Mouse (Mus musculus): ENCODE results near the gene Nid1.
"Not testable (repeated sequence)": the region's sequence is repeated elsewhere in the genome, so short reads cannot be mapped to it uniquely, and the experiment has no call there.

Nid1 gene

DNA sequence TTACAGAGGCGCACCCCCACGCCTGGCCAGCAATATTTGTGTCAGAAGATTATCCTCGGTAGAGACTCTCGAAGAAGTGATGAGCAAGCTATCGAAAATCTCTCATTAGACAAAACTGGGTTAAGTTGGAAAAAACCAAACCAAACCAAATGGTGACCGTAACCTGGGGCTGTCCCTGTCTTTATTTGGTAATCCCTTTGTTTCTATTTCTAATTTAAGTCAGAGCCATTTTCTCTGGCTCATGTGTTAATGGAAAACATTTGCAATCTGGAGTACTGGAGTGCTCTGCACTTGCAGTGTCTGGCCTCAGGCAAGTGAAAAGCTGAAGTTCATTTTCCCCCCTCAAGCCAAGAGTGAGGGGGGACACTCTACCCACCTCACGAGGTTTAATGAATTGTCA lies 16.9 kb downstream of the Nid1 start:
- DNase-seq = not testable (repeated sequence)

DNA sequence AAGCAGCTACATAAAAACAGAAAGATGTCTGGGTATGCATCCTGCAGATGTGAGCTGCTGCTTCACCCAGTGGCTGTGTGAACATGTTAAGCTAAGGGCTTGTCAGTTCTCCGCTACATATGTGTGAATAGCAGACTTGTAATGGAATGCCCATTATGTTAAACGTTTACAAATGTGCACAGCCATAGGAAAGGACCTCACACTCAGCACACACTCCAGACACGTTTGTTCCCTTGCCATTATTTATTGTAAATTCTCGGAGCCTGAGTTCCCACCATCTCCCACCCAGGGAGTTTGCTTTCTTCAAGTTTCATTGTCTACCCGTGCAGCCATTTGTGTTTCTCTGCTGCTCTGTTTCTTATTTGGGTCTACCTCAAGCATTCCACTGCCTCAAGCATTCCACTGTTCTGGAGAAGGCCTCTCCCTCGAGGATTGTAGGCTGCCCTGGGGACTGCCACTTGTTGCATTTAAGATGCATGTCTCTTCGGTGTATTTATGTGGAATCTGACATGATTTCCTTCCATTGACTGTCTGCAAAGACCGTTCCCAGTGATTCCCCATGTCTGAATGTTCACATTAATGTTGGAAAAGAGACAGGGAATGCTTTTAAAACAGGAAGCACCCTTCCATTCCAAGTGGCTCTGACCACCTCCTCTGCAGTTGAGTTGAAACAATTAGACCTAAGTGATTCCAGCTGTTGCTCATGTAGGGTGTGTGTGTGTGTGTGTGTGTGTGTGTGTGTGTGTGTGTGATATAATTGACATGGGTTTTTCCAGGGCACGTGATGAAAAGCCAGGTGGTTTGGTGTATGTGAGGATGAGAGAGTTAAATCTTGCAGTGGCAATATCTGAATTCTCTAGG lies 18.5 kb downstream of the Nid1 start:
- DNase-seq = not testable (repeated sequence)

GRCm38 (mm10) chr13:13458138-13458737 lies 20.9 kb downstream of the Nid1 start:
- no peak for DNase-seq

- DNase-seq = no peak
These were observed 23.3 kb downstream of the Nid1 start for GRCm38 (mm10) chr13:13460521-13461138.

- DNase-seq = no peak
These were observed 24.3 kb downstream of the Nid1 start for GRCm38 (mm10) chr13:13461446-13462192.

- DNase-seq = no peak
These were observed 26.6 kb downstream of the Nid1 start for GRCm38 (mm10) chr13:13463949-13464348.

DNA sequence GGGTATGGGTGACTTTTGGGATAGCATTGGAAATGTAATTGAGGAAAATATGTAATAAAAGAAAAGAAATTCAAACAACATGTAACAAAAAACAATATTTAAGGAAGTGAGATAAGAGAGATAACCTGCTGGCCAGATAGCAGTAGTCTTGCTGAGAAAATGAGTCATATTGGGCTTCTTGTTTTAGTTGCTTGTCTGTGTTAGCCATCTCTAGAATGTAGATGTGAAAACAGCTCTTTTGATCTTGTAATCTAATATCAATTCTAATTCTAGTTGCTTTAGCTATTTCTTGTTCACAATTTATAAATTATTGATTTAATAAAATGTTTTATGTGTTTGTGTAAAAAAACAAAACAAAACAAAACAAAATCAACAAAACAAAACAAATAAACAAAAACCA lies 29.9 kb downstream of the Nid1 start:
- DNase-seq = not testable (repeated sequence)

GRCm38 (mm10) chr13:13468513-13468912 lies 31.2 kb downstream of the Nid1 start:
- DNase-seq = no peak

DNA sequence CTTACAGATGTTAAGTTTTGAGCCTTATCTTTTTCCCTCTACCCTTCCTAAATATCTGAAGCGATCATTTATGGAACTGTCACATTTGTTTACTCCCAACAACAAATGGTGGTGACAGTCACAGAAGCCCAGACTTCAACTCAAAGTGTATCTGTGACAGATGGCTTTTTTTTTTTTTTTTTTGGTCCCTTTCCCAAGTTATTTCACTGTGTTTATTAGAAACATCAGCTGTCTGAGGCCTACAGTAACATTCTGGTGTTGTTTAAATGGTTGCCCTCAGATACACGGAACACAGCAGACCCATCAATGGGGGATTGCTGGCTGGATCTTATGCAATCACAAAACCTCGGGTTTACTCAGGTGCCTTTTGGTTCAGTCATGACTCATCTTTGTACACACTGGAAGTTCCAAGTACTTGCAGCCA lies 34.0 kb downstream of the Nid1 start:
- DNase-seq = no peak

GRCm38 (mm10) chr13:13474464-13474863 lies 37.1 kb downstream of the Nid1 start:
- not testable (repeated sequence) for DNase-seq

DNA sequence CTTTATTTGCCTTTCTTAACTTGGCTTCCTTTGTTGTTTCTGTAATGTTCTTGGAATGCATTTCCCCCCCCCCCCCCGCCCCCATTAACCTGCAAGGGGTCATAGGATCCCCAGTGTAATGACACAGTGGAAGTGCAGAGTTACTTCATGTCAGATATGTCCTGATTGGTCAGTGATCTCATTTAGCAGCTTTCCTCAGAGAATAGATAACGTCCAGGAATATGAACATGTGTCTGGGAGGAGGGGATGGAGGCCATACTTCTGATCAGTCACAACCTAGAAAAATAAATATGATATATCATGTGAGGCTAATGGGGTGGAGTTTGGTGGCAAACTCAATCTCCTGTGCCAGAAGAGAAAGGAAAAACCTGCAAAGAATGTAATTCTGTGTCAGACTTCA lies 37.6 kb downstream of the Nid1 start:
- no peak for DNase-seq

GRCm38 (mm10) chr13:13476568-13476967 lies 39.2 kb downstream of the Nid1 start:
- no peak for DNase-seq

- DNase-seq = no peak
These were observed 39.7 kb downstream of the Nid1 start for GRCm38 (mm10) chr13:13477046-13477445.

GRCm38 (mm10) chr13:13479986-13480385 lies 42.6 kb downstream of the Nid1 start:
- DNase-seq = no peak

DNA sequence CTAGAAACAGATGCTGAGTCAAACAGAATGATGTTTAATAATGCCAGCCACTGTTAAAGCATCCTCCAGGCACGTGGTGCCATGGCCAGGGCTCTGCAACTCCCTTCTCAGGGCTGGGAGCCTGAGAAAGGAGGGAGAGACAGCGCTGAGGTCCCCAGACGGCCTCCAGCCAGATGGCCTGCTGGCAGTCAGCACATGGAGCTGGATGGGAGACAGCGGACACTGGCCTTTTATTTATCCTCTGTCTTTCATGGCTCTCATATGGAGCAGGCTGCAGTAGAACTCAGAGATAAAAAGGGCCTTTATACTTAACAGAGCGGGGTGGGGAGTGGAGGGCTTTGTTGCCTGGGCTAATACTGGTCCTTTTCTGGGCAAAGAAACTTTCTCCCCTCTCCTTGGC lies 43.7 kb downstream of the Nid1 start:
- DNase-seq = peak; percentile 41 to 60

GRCm38 (mm10) chr13:13481875-13482674 lies 44.7 kb downstream of the Nid1 start:
- no peak for DNase-seq

DNA sequence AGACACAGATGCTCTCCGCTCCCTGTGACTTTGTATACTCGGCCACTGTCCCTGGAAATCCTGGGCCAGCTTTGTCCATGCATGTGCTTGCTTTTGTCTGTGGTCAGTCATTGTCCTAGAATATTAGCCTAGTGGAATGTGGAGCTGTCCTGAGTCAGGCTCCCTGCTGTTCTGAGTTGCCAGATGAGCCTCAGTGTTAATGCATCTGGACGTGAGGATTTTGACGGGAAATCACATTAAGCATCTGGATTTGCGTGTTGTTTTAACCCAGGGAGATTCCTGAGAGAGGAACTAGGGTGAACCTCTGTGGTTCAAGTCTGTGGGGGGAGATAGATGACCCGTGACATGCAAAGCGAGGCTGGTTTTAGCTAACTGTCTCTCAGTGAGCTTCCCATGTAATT lies 47.0 kb downstream of the Nid1 start:
- no peak for DNase-seq

- DNase-seq = no peak
These were observed 47.5 kb downstream of the Nid1 start for GRCm38 (mm10) chr13:13484883-13485282.

DNA sequence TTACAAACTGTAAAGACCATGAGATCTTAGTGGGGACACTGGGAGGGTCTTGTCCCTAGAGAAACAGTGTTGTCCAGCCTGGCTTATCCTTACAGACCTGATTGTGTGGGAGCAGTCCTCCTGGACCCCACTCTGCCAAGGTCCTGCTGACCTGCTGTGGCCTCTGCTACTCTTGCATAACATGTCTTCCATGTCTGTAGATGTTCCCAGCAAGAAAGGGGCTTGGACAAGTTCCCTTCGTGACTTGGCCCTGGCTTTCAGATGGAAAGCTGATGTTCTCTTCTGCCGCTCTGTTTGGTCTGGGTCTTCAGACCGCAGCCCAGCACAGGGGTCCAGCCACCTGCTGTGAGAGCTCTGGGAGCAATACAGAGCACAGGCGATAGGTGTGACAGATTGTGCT lies 48.3 kb downstream of the Nid1 start:
- DNase-seq = no peak

GRCm38 (mm10) chr13:13487851-13488250 lies 50.5 kb downstream of the Nid1 start:
- DNase-seq = no peak

GRCm38 (mm10) chr13:13489861-13490260 lies 52.5 kb downstream of the Nid1 start:
- DNase-seq = no peak

- no peak for DNase-seq
These were observed 54.8 kb downstream of the Nid1 start for GRCm38 (mm10) chr13:13492151-13492550.
